Mouse (Mus musculus): ENCODE results near the gene Gm8882.
"Not testable (repeated sequence)": the region's sequence is repeated elsewhere in the genome, so short reads cannot be mapped to it uniquely, and the experiment has no call there.

The Gm8882 gene

DNA sequence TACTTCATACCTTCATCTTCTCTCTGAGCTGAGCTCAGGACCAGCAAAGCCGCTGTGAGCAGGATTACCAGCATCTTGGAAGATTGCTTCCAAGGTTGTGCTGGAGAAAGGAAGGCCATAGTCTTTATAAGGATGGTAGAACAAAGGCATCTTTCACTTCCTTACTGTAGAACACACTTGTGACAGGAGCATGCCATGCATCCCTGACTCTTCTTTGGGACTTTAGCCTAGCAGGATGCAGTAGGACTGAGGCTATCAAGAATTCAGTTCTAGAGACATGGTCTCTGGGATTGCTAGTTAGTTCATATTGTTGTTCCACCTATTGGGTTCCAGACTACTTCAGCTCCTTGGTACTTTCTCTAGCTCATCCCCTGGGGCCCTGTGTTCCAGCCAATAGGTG is at the start of gene Gm8882:
Gene Gm8882, minus strand, starts transcription at position 101 of the 400 bp plus-strand sequence.
- DNase-seq (ENCODE audit: low read depth), result not testable (repeated sequence)

DNA sequence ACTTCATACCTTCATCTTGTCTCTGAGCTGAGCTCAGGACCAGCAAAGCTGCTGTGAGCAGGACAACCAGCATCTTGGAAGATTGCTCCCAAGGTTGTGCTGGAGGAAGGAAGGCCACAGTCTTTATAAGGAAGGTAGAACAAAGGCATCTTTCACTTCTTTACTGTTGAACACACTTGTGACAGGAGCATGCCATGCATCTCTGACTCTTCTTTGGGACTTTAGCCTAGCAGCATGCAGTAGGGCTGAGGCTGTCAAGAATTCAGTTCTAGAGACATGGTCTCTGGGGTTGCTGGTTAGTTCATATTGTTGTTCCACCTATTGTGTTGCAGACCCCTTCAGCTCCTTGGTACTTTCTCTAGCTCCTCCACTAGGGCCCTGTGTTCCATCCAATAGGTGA is 49.3 kb downstream of the Gm8882 start, which contains the start of gene Prpmp5:
Gene Prpmp5, minus strand, starts transcription at position 101 of the 400 bp plus-strand sequence.
- DNase-seq (ENCODE audit: low read depth), result not testable (repeated sequence)
